Mouse (Mus musculus): Measurements from ENCODE around the gene Dut.

- TF ChIP-seq CTCF (IDR thresholded peaks at IDR 0.05; ENCODE audit: insufficient read depth, low read length) (no peak), POLR2A (IDR thresholded peaks at IDR 0.05; ENCODE audit: borderline replicate concordance, extremely low read depth, low read depth, low read length) (no peak)
Observed at GRCm38 (mm10) chr2:125219268-125219667, 27.7 kb upstream of the Dut start.
